Mouse (Mus musculus) megakaryocyte progenitor cell, adult 5-6 weeks (primary cell): Measurements from ENCODE around the gene Tob1. TPM values are rescaled to one million over a fixed set of nuclear protein-coding genes. Genes with fewer than 3 reads are reported as not detected.

Source experiments
- ATAC-seq: replicated peaks from 2 replicates; pipeline ENCODE4 v1.8.0; 2016; ENCODE audit warnings: mild to moderate bottlenecking, moderate TSS enrichment, inconsistent platforms; ENCODE audit not compliant: poor library complexity
- total RNA-seq, 2 experiments: library from RNA; stranded (forward) in 1 of 2; stranded (reverse) in 1 of 2; fragments of 157-497, 149-512 nt in 1 of 2; fragments of 200-1000 nt in 1 of 2; gene quantifications; 2 replicates each; pipeline versions ENCODE4 v1.2.3 to v1.2.4; 2015 to 2017

Gene Tob1
- total RNA-seq (2015) (8.3 and 9.4 TPM in 2 replicates), total RNA-seq (2017) (3.5 and 5.2 TPM in 2 replicates)

DNA sequence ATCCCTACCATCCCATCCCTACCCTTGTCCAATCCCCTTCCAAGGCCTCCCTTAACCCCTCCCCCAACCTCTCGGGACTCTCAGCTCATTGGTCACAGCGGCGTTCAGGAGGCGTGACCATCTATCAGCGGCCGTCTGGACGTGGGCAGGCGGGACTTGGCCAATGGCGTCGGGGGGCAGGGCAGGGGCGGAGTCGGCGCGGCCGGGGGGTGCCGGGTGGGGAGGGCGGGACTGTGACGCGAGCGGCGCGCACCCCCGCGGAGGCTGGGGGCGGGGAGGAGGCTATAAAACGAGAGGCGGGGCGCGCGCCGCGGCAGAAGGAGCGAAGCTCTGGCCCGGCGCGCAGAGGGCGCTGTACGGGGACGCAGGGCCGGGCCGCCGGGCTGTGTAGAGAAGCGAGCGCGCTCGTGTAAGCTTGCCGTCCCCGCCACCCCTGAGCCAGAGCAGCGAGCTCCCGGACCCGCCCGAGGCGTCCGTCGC, at the start of gene Tob1:
TSS of gene Tob1 (plus strand) at position 331 of the 480 bp plus-strand sequence.
- ATAC-seq, result peak; percentile 80

GRCm38 (mm10) chr11:94161867-94162581, 49.2 kb upstream of the Tob1 start:
- no peak for ATAC-seq

- no peak for ATAC-seq
Observed at GRCm38 (mm10) chr11:94163005-94163767, 48.1 kb upstream of the Tob1 start.

GRCm38 (mm10) chr11:94165745-94166144, 45.5 kb upstream of the Tob1 start:
- ATAC-seq, result no peak

- ATAC-seq, result no peak
Observed at GRCm38 (mm10) chr11:94168238-94168637, 43.0 kb upstream of the Tob1 start.

DNA sequence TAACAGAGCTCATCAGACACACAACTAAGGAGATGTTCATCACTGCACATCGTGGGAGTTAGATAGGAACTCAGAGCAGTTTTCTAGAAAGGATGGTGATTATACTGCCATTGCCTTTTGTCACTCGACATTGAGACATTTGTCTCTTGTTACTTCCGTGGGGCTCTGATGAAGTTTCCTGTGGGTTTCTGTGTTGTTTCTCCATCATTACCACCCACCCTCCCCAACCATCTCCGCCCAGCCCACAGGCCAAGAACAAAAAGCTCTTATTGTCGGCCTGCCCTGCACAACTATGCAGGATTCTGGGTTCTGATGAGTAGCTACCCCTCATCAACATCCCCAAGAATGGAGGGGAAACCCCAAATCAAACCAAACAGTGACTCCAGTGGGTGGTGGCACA, 41.7 kb upstream of the Tob1 start:
- ATAC-seq, result no peak

GRCm38 (mm10) chr11:94171691-94172090, 39.6 kb upstream of the Tob1 start:
- no peak for ATAC-seq

- no peak; the same call in 1 of the 2 replicates for ATAC-seq
Observed at GRCm38 (mm10) chr11:94172186-94172585, 39.1 kb upstream of the Tob1 start.

DNA sequence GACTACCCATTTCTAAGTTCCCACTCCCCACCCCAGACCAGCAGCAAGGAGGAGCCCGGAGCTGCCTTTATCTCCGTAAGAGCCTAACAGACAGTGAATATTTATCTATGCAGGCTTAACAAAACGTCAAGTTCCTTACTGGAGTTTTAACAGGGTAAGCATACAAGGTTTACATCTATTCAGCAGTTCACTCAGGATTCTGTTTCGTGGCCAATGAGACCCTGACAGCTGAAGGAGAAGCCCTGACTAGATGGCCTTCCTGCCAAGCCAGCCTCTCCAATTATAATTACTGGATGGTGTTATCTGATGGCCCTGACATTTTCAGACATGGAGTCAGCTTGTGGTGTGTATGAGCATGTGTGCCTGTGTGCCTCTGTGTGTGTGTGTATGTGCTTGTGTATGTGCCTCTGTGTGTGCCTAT, 37.5 kb upstream of the Tob1 start:
- ATAC-seq, result peak; percentile 68

DNA sequence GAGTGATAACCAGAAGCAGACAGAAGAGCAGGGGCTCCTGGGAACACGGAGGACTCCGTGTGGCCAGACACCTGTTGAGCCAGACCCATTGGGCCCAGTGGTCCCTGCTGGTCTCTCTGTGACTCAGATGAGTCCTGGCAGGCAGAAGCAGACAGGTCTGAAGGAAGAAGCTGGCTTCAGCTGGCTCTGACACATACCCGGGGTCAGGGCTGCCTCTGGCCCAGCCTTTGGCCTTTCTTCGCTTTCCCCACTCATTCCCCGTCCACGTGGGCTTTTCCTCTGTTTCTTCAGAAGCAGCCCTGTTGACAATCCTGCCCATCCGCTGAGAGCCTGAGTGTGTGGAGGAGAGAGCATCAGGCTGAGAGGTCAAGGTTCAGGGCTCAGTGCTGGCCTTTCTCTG, 36.0 kb upstream of the Tob1 start:
- no peak for ATAC-seq

DNA sequence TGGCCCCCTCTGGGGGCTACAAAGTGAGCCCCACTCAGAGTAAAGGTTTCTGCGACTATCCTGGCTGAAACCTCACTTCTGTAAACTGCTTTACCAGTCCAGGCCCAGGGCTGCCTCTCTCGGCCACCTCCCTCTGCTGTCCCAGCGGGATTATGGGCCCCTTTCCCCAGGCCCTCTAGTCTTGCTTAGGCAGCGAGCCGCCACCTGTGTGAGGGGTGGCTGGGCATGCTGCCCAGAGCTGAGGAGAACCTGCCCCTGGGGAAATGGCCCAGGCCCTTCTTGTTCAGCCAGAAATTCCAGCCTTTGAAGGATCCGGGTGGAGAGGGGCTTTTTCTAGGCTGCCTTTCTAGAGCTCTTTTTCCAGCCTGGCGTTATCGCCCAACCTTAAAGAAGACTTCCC, 35.6 kb upstream of the Tob1 start:
- ATAC-seq, result no peak

DNA sequence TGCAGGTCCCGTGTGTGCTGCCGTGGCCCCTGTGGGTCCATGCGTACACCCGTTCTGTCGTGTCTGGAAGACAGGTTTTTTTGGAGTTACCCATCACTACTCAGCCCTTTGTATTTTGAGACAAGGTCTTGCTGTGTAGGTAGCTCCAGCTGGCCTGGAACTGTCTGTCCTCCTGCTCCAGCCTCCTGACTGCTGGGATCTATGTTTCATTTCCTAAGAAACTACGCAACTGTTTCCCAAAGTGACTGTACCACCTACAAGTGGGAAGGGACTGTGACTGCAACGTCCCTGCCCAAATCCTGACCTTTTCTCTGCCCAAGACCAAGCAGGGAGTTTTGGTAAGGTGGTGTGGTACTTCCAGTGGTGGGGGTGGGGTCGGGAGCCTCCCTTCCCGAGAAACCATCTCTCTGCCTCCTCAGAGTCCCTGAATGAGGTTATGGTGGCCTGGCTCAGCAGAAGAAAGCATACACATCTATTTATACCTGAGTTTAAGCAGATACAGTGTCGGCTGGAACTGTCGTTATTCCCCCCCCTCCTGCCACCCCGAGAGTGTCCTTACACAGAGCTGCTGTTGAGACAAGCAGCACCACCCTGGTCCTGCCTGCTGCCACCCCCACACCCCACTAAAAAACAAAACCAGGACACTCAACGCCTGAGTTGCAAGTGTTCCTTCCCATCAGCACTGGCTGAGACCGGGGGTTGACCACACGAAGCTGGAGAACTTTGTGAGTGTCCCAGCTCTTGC, 33.2 kb upstream of the Tob1 start:
- ATAC-seq, result no peak

- no peak for ATAC-seq
Observed at GRCm38 (mm10) chr11:94179768-94180167, 31.5 kb upstream of the Tob1 start.

DNA sequence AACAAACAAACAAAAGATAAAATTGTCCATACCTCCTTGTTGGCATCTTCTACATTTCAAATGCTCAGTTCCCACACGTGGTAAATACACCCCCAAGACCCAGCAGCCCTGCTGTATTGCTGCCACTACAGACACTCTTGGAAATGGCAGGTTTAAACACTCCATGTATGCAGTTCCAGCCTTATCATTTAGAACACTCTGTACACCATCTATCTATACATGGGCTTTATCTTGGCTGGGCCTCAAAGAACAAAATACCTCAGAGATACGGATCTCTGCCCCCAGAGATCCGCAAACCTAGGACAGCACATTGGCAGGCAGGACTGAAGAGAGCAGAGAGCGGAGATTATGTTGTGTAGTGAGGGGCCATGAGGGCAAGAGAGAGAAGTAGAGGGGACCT, 31.1 kb upstream of the Tob1 start:
- 0 out of 2 replicates have a peak, but pooled peaks have one; percentile 9 for ATAC-seq

GRCm38 (mm10) chr11:94181694-94182093, 29.6 kb upstream of the Tob1 start:
- ATAC-seq, result no peak

DNA sequence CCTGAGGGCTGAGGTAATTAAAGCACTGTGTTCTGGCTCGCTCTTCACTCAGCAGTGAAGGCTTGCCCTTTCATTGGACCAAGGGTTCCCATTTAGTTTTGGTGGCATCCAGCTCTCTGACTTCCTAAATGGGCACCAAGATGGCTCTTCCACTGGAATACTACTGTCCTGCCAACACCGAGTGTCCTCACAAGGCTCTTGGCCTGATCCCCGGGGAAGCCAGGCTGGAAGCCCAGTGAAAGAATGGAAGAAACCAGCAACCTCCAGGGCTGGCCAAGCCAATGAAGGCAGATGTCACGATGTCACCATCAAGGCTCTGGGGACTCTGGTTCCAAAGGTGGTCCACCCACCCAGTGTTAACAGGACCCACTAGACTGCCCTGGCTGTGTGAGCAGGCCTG, 28.5 kb upstream of the Tob1 start:
- ATAC-seq, result no peak

DNA sequence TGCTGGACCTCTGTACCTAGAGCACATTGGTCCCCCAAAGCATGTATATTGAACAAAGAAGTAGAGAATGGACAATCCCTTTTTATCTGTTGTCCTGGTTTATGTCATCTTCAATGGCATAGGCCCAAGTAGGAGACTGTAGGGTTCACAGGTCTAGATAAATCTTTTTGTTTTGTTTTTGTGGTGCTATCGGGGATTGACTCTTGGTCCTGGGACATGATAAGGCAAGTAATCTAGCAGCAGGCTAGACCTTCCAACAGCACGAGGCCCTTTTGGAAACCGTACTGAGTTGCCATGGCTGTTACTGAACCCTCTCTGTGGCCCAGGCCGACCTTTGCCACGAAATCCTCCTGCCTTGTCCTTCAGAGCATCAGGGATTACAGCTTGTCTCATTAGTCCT, 28.1 kb upstream of the Tob1 start:
- ATAC-seq, result peak; percentile 72

- no peak for ATAC-seq
Observed at GRCm38 (mm10) chr11:94183671-94184070, 27.6 kb upstream of the Tob1 start.

DNA sequence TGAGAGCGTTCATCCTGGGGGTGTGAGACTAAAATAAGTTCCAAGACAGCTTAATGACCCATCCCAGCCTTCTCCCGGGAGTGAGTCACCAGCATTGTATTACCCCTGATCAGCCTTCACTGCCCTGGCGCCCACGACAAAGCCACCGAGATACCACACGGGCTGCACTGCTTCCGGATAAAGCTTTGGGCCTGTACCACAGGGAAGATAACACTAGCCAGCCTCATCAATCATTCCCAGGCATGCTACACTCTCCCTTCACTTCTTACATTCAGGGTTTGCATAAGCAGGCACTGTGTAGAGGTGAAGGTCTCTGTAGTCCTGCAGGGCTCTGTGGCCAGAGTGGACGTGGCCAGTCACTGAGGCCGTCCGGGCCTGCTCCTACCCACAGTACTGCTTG, 21.7 kb upstream of the Tob1 start:
- ATAC-seq, result peak; percentile 65

DNA sequence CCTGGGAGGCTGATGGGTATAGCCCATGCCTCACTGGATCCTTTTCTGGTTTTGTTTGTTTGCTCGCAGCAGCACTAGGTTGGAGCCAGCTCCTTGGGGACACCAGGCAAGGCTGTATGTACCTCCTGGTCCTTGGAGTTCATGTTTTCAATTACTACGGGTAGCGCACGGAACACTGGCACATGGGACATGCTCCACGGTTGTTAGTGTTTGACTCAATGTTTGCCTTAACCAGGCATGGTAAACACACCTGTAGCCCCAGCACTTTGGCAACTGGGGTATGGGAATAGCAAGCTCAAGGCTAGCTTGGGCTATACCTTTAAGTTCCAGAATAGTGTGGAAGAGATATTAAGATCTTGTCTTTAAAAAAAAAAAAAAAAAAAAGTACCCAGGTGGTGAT, 20.6 kb upstream of the Tob1 start:
- ATAC-seq, result no peak

GRCm38 (mm10) chr11:94193109-94193508, 18.1 kb upstream of the Tob1 start:
- no peak for ATAC-seq
